Mouse (Mus musculus) thymus, postnatal 4 days (tissue): Measurements from ENCODE around the gene Scn11a.

Experiments used
- DNase-seq: peaks from one replicate; pipeline ENCODE4 v3.0.0; 2021

The Scn11a gene

GRCm38 (mm10) chr9:119825297-119825696, at the start of gene Scn11a:
Scn11a (minus strand) TSS chr9:119825456.
- no peak for DNase-seq

GRCm38 (mm10) chr9:119854170-119854569, 28.9 kb upstream of the Scn11a start:
- DNase-seq = no peak

- DNase-seq = no peak
Measured at GRCm38 (mm10) chr9:119853071-119853846, 28.0 kb upstream of the Scn11a start.

GRCm38 (mm10) chr9:119852347-119853030, 27.2 kb upstream of the Scn11a start:
- no peak for DNase-seq

- no peak for DNase-seq
Measured at GRCm38 (mm10) chr9:119849214-119849613, 24.0 kb upstream of the Scn11a start.

- DNase-seq = no peak
Measured at GRCm38 (mm10) chr9:119848671-119849070, 23.4 kb upstream of the Scn11a start.

GRCm38 (mm10) chr9:119847187-119847586, 21.9 kb upstream of the Scn11a start:
- DNase-seq = no peak

- DNase-seq = no peak
Measured at GRCm38 (mm10) chr9:119844724-119845123, 19.5 kb upstream of the Scn11a start.

- no peak for DNase-seq
Measured at GRCm38 (mm10) chr9:119843549-119843948, 18.3 kb upstream of the Scn11a start.

GRCm38 (mm10) chr9:119842541-119843169, 17.4 kb upstream of the Scn11a start:
- DNase-seq = no peak

GRCm38 (mm10) chr9:119842091-119842490, 16.8 kb upstream of the Scn11a start:
- DNase-seq = no peak

- no peak for DNase-seq
Measured at GRCm38 (mm10) chr9:119841159-119841558, 15.9 kb upstream of the Scn11a start.

GRCm38 (mm10) chr9:119835581-119836125, 10.4 kb upstream of the Scn11a start:
- DNase-seq = no peak

- no peak for DNase-seq
Measured at GRCm38 (mm10) chr9:119831001-119831400, 5.7 kb upstream of the Scn11a start.

GRCm38 (mm10) chr9:119823722-119824121, 1.5 kb downstream of the Scn11a start:
- DNase-seq = no peak

GRCm38 (mm10) chr9:119813631-119814030, 11.6 kb downstream of the Scn11a start:
- DNase-seq = peak; percentile 16

GRCm38 (mm10) chr9:119806491-119806890, 18.8 kb downstream of the Scn11a start:
- DNase-seq = peak; percentile 42

GRCm38 (mm10) chr9:119804501-119804847, 20.8 kb downstream of the Scn11a start:
- DNase-seq = no peak

- DNase-seq = peak; percentile 18
Measured at GRCm38 (mm10) chr9:119803845-119804500, 21.3 kb downstream of the Scn11a start.

- DNase-seq = no peak
Measured at GRCm38 (mm10) chr9:119803169-119803827, 22.0 kb downstream of the Scn11a start.

GRCm38 (mm10) chr9:119801460-119801859, 23.8 kb downstream of the Scn11a start:
- peak; percentile 34 for DNase-seq

- DNase-seq = no peak
Measured at GRCm38 (mm10) chr9:119796791-119797190, 28.5 kb downstream of the Scn11a start.
